Mouse (Mus musculus): ENCODE results near the gene Hrh2.

The Hrh2 gene

GRCm38 (mm10) chr13:54266472-54266871, 74.5 kb downstream of the Hrh2 start:
- DNase-seq (ENCODE audit: low spot score) = peak; percentile 73

GRCm38 (mm10) chr13:54269087-54269486, 77.2 kb downstream of the Hrh2 start:
- no peak for DNase-seq (ENCODE audit: low spot score)

GRCm38 (mm10) chr13:54269628-54270027, 77.7 kb downstream of the Hrh2 start:
- DNase-seq (ENCODE audit: low spot score) = no peak

- DNase-seq (ENCODE audit: low spot score) = no peak
Observed at GRCm38 (mm10) chr13:54272076-54272475, 80.1 kb downstream of the Hrh2 start.

- DNase-seq (ENCODE audit: low spot score) = no peak
Observed at GRCm38 (mm10) chr13:54277406-54277805, 85.5 kb downstream of the Hrh2 start.

GRCm38 (mm10) chr13:54280366-54280765, 88.4 kb downstream of the Hrh2 start:
- no peak for DNase-seq (ENCODE audit: low spot score)

- DNase-seq (ENCODE audit: low spot score) = no peak
Observed at GRCm38 (mm10) chr13:54281149-54281548, 89.2 kb downstream of the Hrh2 start.

- no peak for DNase-seq (ENCODE audit: low spot score)
Observed at GRCm38 (mm10) chr13:54281623-54282022, 89.7 kb downstream of the Hrh2 start.

GRCm38 (mm10) chr13:54282149-54282860, 90.4 kb downstream of the Hrh2 start:
- DNase-seq (ENCODE audit: low spot score) = no peak

- no peak for DNase-seq (ENCODE audit: low spot score)
Observed at GRCm38 (mm10) chr13:54282861-54283206, 90.9 kb downstream of the Hrh2 start.

Data from layer of hippocampus, adult 9-10 months (tissue).